Mouse (Mus musculus) kidney, adult 9 months (tissue): Measurements from ENCODE around the gene Map4k1.
A peak's percentile ranks its signal among the peaks of the same experiment; 100 is the strongest.

ENCODE experiments used
- DNase-seq: peaks from one replicate; pipeline ENCODE4 v3.0.0; 2022

Map4k1 gene

GRCm38 (mm10) chr7:29028761-29029160 lies 46.9 kb downstream of the Map4k1 start:
- DNase-seq, result no peak

- DNase-seq, result no peak
Measured at GRCm38 (mm10) chr7:29029690-29030656, 48.1 kb downstream of the Map4k1 start.

- no peak for DNase-seq
Measured at GRCm38 (mm10) chr7:29031641-29032040, 49.8 kb downstream of the Map4k1 start.

GRCm38 (mm10) chr7:29032685-29033084 lies 50.8 kb downstream of the Map4k1 start:
- no peak for DNase-seq

- no peak for DNase-seq
Measured at GRCm38 (mm10) chr7:29037261-29037660, 55.4 kb downstream of the Map4k1 start.

- peak; percentile 92 for DNase-seq
Measured at GRCm38 (mm10) chr7:29039604-29039984, 57.7 kb downstream of the Map4k1 start.

GRCm38 (mm10) chr7:29039985-29040661 lies 58.3 kb downstream of the Map4k1 start:
- no peak for DNase-seq

- no peak for DNase-seq
Measured at GRCm38 (mm10) chr7:29041194-29041593, 59.3 kb downstream of the Map4k1 start.

- peak; percentile 75 for DNase-seq
Measured at GRCm38 (mm10) chr7:29043016-29043673, 61.3 kb downstream of the Map4k1 start.

GRCm38 (mm10) chr7:29043674-29044057 lies 61.8 kb downstream of the Map4k1 start:
- DNase-seq, result no peak

GRCm38 (mm10) chr7:29044302-29044701 lies 62.5 kb downstream of the Map4k1 start:
- no peak for DNase-seq

GRCm38 (mm10) chr7:29046533-29046932 lies 64.7 kb downstream of the Map4k1 start:
- no peak for DNase-seq

- DNase-seq, result no peak
Measured at GRCm38 (mm10) chr7:29048070-29048469, 66.2 kb downstream of the Map4k1 start.

GRCm38 (mm10) chr7:29048615-29049014 lies 66.8 kb downstream of the Map4k1 start:
- DNase-seq, result no peak

GRCm38 (mm10) chr7:29050797-29051196 lies 68.9 kb downstream of the Map4k1 start:
- DNase-seq, result peak; percentile 53

- DNase-seq, result no peak
Measured at GRCm38 (mm10) chr7:29052821-29053220, 71.0 kb downstream of the Map4k1 start.
